Mouse (Mus musculus) olfactory bulb, adult 2 months (tissue): ENCODE results near the gene Lmna.

Source experiments
- CTCF ChIP-seq: fragments of 200-500 bp; IDR thresholded peaks from 2 replicates; pipeline ENCODE4 v1.5.1; 2012; ENCODE audit warnings: low read depth, mild to moderate bottlenecking, low read length, moderate library complexity; ENCODE audit not compliant: insufficient read depth
- POLR2A ChIP-seq: fragments of 200-500 bp; IDR thresholded peaks from 2 replicates; pipeline ENCODE4 v1.6.1; 2012; ENCODE audit warnings: mild to moderate bottlenecking, low read depth, low read length, moderate library complexity; ENCODE audit not compliant: insufficient read depth

DNA sequence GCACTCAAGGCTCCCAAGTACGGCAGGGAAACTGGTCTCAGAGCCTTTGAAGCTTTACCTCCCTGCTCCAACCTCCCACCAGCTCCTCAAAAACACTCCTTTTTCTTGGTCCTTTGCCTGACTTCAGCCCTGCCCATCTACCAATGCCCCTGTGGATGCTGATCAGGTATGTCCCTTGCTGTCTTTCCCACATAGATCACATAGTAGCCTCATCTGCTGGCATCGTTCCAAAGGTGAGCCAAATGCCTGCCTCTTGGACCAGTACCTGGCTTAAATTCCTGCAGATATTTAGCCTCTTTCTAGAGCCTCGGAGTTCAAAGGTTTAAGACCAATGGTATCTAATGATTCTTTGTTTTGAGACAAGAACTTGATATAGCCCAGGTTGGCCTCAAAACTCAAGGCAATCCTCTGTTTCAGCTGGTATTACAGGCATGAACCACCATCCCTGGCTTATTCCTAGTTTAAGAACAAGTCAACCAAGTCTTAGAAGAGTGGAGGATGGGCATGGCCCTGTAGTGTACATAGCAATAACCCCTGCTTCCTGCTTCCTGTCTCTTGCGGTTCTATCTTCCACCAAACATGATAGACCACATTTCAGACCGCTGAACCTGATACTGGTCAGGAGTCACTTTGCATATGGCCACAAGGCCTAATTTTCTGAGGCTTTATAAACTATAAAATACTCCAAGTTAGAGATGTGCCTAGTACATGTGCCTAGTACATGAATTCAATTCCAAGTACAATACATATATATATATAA, 34.1 kb upstream of the Lmna start:
- TF ChIP-seq POLR2A (no peak), CTCF (no peak)
